Mouse (Mus musculus) heart, embryonic 15.5 days (tissue): Measurements from ENCODE around the gene Mybpc3. TPM values are rescaled to one million over a fixed set of nuclear protein-coding genes. Genes with fewer than 3 reads are reported as not detected.

Source experiments
- ATAC-seq: fragments of 200-750 bp; cut with Nextera tagmentation; replicated peaks from 2 replicates; pipeline ENCODE4 v1.8.0; 2017; ENCODE audit warnings: low read depth, moderate TSS enrichment; ENCODE audit not compliant: insufficient number of reproducible peaks, insufficient read depth, low FRiP score
- H3K27ac ChIP-seq: fragments of 300-500 bp; sonication (generic); 2 replicates; pipeline ENCODE4 v1.5.1; 2015; ENCODE audit warnings: mild to moderate bottlenecking, inconsistent platforms
- H3K27me3 ChIP-seq: fragments of 300-500 bp; sonication (generic); 2 replicates; pipeline ENCODE4 v1.6.1; 2015; ENCODE audit warnings: inconsistent platforms
- H3K36me3 ChIP-seq: fragments of 300-500 bp; sonication (generic); 2 replicates; pipeline ENCODE4 v1.6.1; 2015; ENCODE audit warnings: mild to moderate bottlenecking, inconsistent platforms
- H3K4me1 ChIP-seq: fragments of 300-500 bp; sonication (generic); replicated peaks from 2 replicates; pipeline ENCODE4 v1.6.1; 2015; ENCODE audit warnings: inconsistent platforms
- H3K4me2 ChIP-seq: fragments of 300-500 bp; sonication (generic); 2 replicates; pipeline ENCODE4 v1.6.1; 2015; ENCODE audit warnings: inconsistent platforms, mild to moderate bottlenecking, moderate library complexity
- H3K4me3 ChIP-seq: fragments of 300-500 bp; sonication (generic); 2 replicates; pipeline ENCODE4 v1.5.1; 2015; ENCODE audit warnings: mild to moderate bottlenecking, inconsistent platforms
- H3K9ac ChIP-seq: fragments of 300-500 bp; sonication (generic); 2 replicates; pipeline ENCODE4 v1.6.1; 2015; ENCODE audit warnings: mild to moderate bottlenecking, inconsistent platforms
- H3K9me3 ChIP-seq: fragments of 300-500 bp; sonication (generic); replicated peaks from 2 replicates; pipeline ENCODE4 v1.6.1; 2016; ENCODE audit warnings: inconsistent platforms
- WGBS: fragments of 180-500 bp; shearing (Covaris S2); methylation state at CpG from one replicate; pipeline ENCODE4 v1.1.7; 2015; ENCODE audit warnings: mixed read lengths; 5-methylcytosine and 5-hydroxymethylcytosine counted together
- polyA plus RNA-seq: library from polyadenylated mRNA; unstranded; fragments of >200 nt; fragmentation: Nextera tagmentation; extraction: Ambion mirVana; gene quantifications from 2 replicates; pipeline ENCODE4 v1.2.1, GENCODE M21; 2015

Mybpc3 gene
- 909 and 937 TPM in 2 replicates for polyA plus RNA-seq

DNA sequence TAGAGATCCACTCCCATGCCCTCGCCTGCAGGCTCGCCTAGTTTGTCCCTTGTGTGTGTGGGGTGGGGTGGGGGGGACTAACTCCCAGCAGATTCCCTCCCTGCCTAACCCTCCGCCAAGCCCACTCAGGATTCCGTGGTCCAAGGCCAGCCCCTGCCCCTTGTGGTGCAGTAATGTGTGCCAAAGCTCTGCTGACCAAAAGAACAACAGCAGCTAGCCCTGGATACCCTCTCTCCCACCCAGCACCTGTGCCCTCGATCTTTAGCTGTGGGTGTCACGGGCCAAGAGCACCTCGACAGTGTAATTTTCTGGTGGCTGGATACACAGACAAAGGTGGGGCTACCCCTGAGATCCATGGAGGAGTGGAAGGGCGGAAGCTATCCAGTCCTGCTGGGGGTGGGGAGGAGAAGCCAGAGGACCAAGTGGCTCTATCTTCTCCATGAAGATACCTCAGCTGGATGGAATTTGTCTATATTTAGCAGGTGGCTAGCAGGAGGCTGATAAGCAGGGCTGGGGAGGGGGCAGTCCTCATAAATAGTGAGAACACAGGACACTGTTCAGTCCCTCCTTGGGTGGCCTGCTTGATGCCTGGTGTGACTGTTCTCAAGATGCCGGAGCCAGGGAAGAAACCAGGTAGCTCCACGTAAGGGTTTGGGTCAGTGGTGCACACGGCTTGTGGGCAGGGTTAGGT is at the start of gene Mybpc3:
Gene Mybpc3 (plus strand): TSS at position 560 of the 691 bp plus-strand sequence.
- peak within 1 kb of the TSS; percentile 71 for H3K4me2 ChIP-seq
- H3K27ac ChIP-seq = peak within 1 kb of the TSS; percentile 93
- peaks cover 42% of the 10 kb centered on the region for H3K4me1 ChIP-seq
- peak within 1 kb of the TSS; percentile 67 for H3K4me3 ChIP-seq
- H3K9ac ChIP-seq = peak within 1 kb of the TSS; percentile 82
- WGBS = 35% methylated on average over 11 of the region's 11 CpGs
- no peaks in the 10 kb centered on the region for H3K9me3 ChIP-seq
- no peaks in the 10 kb centered on the region for H3K27me3 ChIP-seq
- ATAC-seq = peak; percentile 75
- 0 out of 2 replicates have a peak, but pooled peaks cover 8% of the 10 kb centered on the region for H3K36me3 ChIP-seq

DNA sequence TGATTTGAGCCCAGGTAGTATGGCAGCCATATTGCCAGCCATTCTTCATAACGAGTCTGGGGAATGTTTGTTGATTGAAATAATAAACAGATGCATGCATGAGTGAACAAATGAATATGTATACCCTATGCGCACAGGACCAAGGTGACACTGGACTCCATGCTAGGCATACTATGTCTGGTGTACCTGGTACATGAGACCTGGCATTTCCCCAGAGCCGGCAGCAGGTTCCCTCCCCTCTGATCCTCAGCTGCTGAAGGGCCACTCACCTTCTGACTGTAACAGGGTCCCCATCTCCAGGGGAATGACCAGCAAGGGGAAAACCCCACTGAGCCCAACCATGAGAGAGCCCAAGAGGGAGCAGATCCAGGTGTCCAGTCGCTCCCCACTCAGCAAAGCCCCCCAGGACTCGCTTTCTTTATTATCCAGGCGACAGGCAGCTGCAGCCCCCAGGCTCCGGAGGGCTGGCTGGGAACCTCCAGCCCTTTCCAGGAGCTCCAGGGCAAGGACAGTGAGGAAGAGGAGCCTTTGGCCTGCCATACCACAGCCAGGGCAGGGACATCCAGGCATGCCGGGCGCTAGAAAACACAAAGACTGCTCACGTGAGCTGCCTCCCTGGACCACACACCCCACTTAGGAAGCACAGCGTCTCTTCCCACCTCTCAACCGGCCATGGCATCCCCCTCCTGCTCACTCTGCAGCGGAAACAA is 49.6 kb upstream of the Mybpc3 start:
- peak overlapping the region; percentile 93 for H3K27ac ChIP-seq
- no peaks in the 10 kb centered on the region for H3K27me3 ChIP-seq
- H3K9me3 ChIP-seq = no peaks in the 10 kb centered on the region
- H3K4me2 ChIP-seq = peak overlapping the region; percentile 87
- WGBS = 56% methylated on average over 13 of the region's 13 CpGs
- H3K36me3 ChIP-seq = peaks cover 26% of the 10 kb centered on the region
- peak overlapping the region; percentile 82 for H3K9ac ChIP-seq
- H3K4me3 ChIP-seq = peak overlapping the region; percentile 82
- H3K4me1 ChIP-seq = peaks cover 38% of the 10 kb centered on the region
- no peak for ATAC-seq

DNA sequence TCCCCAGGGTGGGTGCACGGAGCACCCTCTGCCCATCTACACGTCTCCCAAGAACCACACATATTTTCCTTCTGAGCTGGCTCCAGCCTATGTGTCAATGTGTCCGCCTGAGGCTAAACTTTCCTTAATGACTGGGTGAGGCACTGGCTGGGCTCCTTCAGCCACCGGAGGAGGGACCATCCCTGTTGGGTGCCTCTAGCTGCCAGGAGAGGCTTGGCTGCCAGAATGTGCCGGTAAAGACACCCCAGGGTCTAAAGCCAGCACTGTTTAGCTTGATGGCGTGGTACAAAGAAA is 49.1 kb upstream of the Mybpc3 start:
- H3K4me1 ChIP-seq = peaks cover 38% of the 10 kb centered on the region
- no peaks in the 10 kb centered on the region for H3K9me3 ChIP-seq
- H3K9ac ChIP-seq = peak overlapping the region; percentile 82
- H3K27ac ChIP-seq = peak overlapping the region; percentile 93
- H3K36me3 ChIP-seq = peaks cover 21% of the 10 kb centered on the region
- H3K4me2 ChIP-seq = peak overlapping the region; percentile 87
- peak overlapping the region; percentile 82 for H3K4me3 ChIP-seq
- 39% methylated on average over 6 of the region's 6 CpGs for WGBS
- no peak for ATAC-seq
- H3K27me3 ChIP-seq = no peaks in the 10 kb centered on the region

- peak overlapping the region; percentile 93 for H3K27ac ChIP-seq
- H3K9me3 ChIP-seq = no peaks in the 10 kb centered on the region
- H3K27me3 ChIP-seq = no peaks in the 10 kb centered on the region
- H3K4me3 ChIP-seq = peak overlapping the region; percentile 82
- peak overlapping the region; percentile 82 for H3K9ac ChIP-seq
- ATAC-seq = no peak
- peaks cover 14% of the 10 kb centered on the region for H3K36me3 ChIP-seq
- H3K4me2 ChIP-seq = peak overlapping the region; percentile 87
- peaks cover 38% of the 10 kb centered on the region for H3K4me1 ChIP-seq
- 5% methylated on average over 14 of the region's 14 CpGs for WGBS
Observed at GRCm38 (mm10) chr2:91069306-91070000, 48.5 kb upstream of the Mybpc3 start.

GRCm38 (mm10) chr2:91070076-91070800 is 47.7 kb upstream of the Mybpc3 start, which contains the start of gene Slc39a13:
Slc39a13 (minus strand) TSS chr2:91070417.
- Histone ChIP-seq H3K36me3 (peaks cover 10% of the 10 kb centered on the region; the same call in 1 of the 2 replicates), H3K4me2 (peak within 1 kb of the TSS; percentile 87), H3K27ac (peak within 1 kb of the TSS; percentile 93), H3K4me1 (peaks cover 38% of the 10 kb centered on the region), H3K9ac (peak within 1 kb of the TSS; percentile 82), H3K4me3 (peak within 1 kb of the TSS; percentile 82), H3K9me3 (no peaks in the 10 kb centered on the region), H3K27me3 (no peaks in the 10 kb centered on the region)
- WGBS = under 1% methylated on average over 69 of the region's 69 CpGs
- ATAC-seq = peak; percentile 96

GRCm38 (mm10) chr2:91071059-91071458 is 46.9 kb upstream of the Mybpc3 start:
- Histone ChIP-seq H3K9me3 (no peaks in the 10 kb centered on the region), H3K36me3 (peaks cover 10% of the 10 kb centered on the region; the same call in 1 of the 2 replicates), H3K4me1 (peaks cover 33% of the 10 kb centered on the region), H3K27me3 (no peaks in the 10 kb centered on the region), H3K27ac (peak overlapping the region; percentile 93), H3K4me3 (peak overlapping the region; percentile 82), H3K9ac (peak overlapping the region; percentile 82), H3K4me2 (peak overlapping the region; percentile 87)
- 81% methylated on average over 10 of the region's 10 CpGs for WGBS
- no peak for ATAC-seq

GRCm38 (mm10) chr2:91072092-91072491 is 45.9 kb upstream of the Mybpc3 start:
- Histone ChIP-seq H3K4me3 (no peak overlapping the region), H3K9ac (no peak overlapping the region), H3K27me3 (no peaks in the 10 kb centered on the region), H3K9me3 (no peaks in the 10 kb centered on the region), H3K4me2 (no peak overlapping the region), H3K4me1 (peaks cover 27% of the 10 kb centered on the region), H3K36me3 (peaks cover 7% of the 10 kb centered on the region; the same call in 1 of the 2 replicates), H3K27ac (no peak overlapping the region)
- WGBS = 31% methylated on average over 1 of the region's 1 CpGs
- no peak for ATAC-seq

DNA sequence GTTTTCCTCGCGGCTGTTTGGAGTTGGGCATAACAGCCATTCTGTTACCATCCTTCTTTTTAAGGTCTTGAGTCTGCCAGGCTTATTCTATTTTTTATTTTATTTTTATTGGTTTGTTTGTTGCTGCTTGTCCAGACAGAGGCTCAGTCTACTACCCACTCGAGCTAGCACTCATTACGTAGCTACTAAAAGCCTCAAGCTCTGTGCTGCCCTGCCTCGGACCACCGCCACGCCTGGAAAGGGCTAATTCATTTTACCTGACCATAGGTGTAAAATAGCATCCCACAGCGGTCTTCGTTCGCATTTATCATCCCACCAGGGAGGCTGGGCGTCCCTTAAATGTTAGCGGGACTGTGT is 40.0 kb upstream of the Mybpc3 start:
- ATAC-seq = no peak
- Histone ChIP-seq H3K4me1 (peaks cover 15% of the 10 kb centered on the region), H3K4me2 (peak overlapping the region; percentile 83), H3K9ac (peak overlapping the region; percentile 69), H3K27me3 (no peaks in the 10 kb centered on the region), H3K27ac (0 out of 2 replicates have a peak overlapping the region, but pooled peaks have one; percentile 16), H3K9me3 (no peaks in the 10 kb centered on the region), H3K4me3 (peak overlapping the region; percentile 56), H3K36me3 (no peaks in the 10 kb centered on the region)
- WGBS = 26% methylated on average over 12 of the region's 12 CpGs

- ATAC-seq = peak; percentile 62
- Histone ChIP-seq H3K27ac (peak overlapping the region; percentile 16; the same call in 1 of the 2 replicates), H3K4me3 (peak overlapping the region; percentile 56), H3K9ac (peak overlapping the region; percentile 69), H3K4me1 (peaks cover 18% of the 10 kb centered on the region), H3K4me2 (peak overlapping the region; percentile 83), H3K9me3 (no peaks in the 10 kb centered on the region), H3K36me3 (no peaks in the 10 kb centered on the region), H3K27me3 (no peaks in the 10 kb centered on the region)
- WGBS = under 1% methylated on average over 34 of the region's 36 CpGs
Observed at GRCm38 (mm10) chr2:91078314-91079025, 39.5 kb upstream of the Mybpc3 start.

DNA sequence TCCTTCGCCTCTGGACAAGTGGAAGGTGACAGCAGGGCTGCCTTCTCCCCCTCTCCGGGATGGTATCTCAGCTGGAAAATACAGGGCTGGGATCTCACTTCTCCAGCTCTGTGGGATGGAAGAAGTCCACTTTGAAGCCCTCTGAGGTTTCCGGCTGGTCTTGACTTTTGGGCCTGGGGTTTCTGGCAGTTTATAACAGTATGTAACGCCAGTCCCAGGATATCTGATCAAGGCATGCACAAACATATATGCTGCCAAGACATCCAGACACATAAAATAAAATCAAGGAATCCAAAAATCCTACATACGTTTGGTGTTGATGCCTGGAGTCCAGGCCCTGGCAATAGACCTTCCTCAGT is 38.9 kb upstream of the Mybpc3 start:
- Histone ChIP-seq H3K4me1 (peaks cover 18% of the 10 kb centered on the region), H3K27me3 (no peaks in the 10 kb centered on the region), H3K9ac (peak overlapping the region; percentile 69), H3K4me2 (peak overlapping the region; percentile 83), H3K4me3 (peak overlapping the region; percentile 56), H3K36me3 (no peaks in the 10 kb centered on the region), H3K9me3 (no peaks in the 10 kb centered on the region), H3K27ac (peak overlapping the region; percentile 16; the same call in 1 of the 2 replicates)
- ATAC-seq = no peak; the same call in 1 of the 2 replicates
- WGBS = 23% methylated on average over 5 of the region's 5 CpGs
